Mouse (Mus musculus): Measurements from ENCODE around the gene Pcsk2.

The Pcsk2 gene

GRCm38 (mm10) chr2:143739475-143740226 is 193.7 kb downstream of the Pcsk2 start:
- no peak for DNase-seq

GRCm38 (mm10) chr2:143742436-143742835 is 196.5 kb downstream of the Pcsk2 start:
- DNase-seq = no peak

GRCm38 (mm10) chr2:143743081-143743480 is 197.1 kb downstream of the Pcsk2 start:
- no peak for DNase-seq

GRCm38 (mm10) chr2:143752051-143752788 is 206.3 kb downstream of the Pcsk2 start:
- DNase-seq = no peak

GRCm38 (mm10) chr2:143776448-143776847 is 230.5 kb downstream of the Pcsk2 start:
- DNase-seq = no peak

- DNase-seq = no peak
Observed at GRCm38 (mm10) chr2:143780310-143780709, 234.4 kb downstream of the Pcsk2 start.

- DNase-seq = no peak
Observed at GRCm38 (mm10) chr2:143789911-143790310, 244.0 kb downstream of the Pcsk2 start.

GRCm38 (mm10) chr2:143795858-143796257 is 249.9 kb downstream of the Pcsk2 start:
- DNase-seq = no peak

GRCm38 (mm10) chr2:143796335-143797013 is 250.5 kb downstream of the Pcsk2 start:
- no peak for DNase-seq

- no peak for DNase-seq
Observed at GRCm38 (mm10) chr2:143801097-143801496, 255.1 kb downstream of the Pcsk2 start.

GRCm38 (mm10) chr2:143806140-143806923 is 260.4 kb downstream of the Pcsk2 start:
- no peak for DNase-seq

GRCm38 (mm10) chr2:143806924-143807664 is 261.1 kb downstream of the Pcsk2 start:
- DNase-seq = no peak

GRCm38 (mm10) chr2:143808789-143809188 is 262.8 kb downstream of the Pcsk2 start:
- DNase-seq = no peak

GRCm38 (mm10) chr2:143812262-143812661 is 266.3 kb downstream of the Pcsk2 start:
- no peak for DNase-seq

GRCm38 (mm10) chr2:143813461-143813860 is 267.5 kb downstream of the Pcsk2 start:
- DNase-seq = no peak

- DNase-seq = no peak
Observed at GRCm38 (mm10) chr2:143831645-143832044, 285.7 kb downstream of the Pcsk2 start.

- DNase-seq = no peak
Observed at GRCm38 (mm10) chr2:143832721-143833120, 286.8 kb downstream of the Pcsk2 start.

GRCm38 (mm10) chr2:143834082-143834481 is 288.1 kb downstream of the Pcsk2 start:
- no peak for DNase-seq

- DNase-seq = no peak
Observed at GRCm38 (mm10) chr2:143835820-143836219, 289.9 kb downstream of the Pcsk2 start.

GRCm38 (mm10) chr2:143837291-143837701 is 291.3 kb downstream of the Pcsk2 start:
- peak; percentile 40 to 64 for DNase-seq

GRCm38 (mm10) chr2:143838698-143839097 is 292.7 kb downstream of the Pcsk2 start:
- DNase-seq = peak in 1 of 2 experiments; percentile 31

- no peak for DNase-seq
Observed at GRCm38 (mm10) chr2:143839458-143839857, 293.5 kb downstream of the Pcsk2 start.

All from spleen, adult 18-20 months (tissue).